Mouse (Mus musculus) mouse embryonic stem cell (cell line): ENCODE data around the gene Rpl29.

Experiments used
- in situ Hi-C, 2 experiments: fragments of 300-500 bp; cut with MboI; formaldehyde crosslinking; loops; 1 replicate in 1 of 2; 3 replicates in 1 of 2; pipeline ENCODE4 v1.14.3; 2019 to 2020; ENCODE audit warnings: low sequenced_read_pairs in 2 of 2, low pct_unique_long_range_greater_than_20kb in 1 of 2, mixed read lengths in 1 of 2; ENCODE audit not compliant: unreplicated experiment in 1 of 2

Rpl29 gene

DNA sequence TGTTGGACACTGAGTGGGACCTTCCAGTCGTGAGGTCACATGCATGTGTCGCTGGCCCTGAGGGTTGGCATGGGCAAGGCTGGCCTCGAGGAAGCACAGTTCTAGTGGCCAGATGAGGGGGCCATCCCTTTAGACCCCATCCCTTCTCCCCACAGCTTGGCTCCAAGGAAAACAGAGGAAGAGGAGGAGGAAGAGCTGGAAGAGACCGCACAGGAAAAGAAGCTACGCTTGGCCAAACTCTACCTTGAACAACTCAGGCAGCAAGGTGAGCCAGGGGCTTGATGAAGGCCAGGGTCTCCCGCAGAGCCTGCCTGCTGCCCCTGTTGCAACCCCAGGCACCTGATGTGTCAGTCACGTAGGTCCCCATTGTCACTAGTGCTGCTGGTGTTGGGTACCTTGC, 51.3 kb downstream of the Rpl29 start:
- in situ Hi-C loops: no loop called here

GRCm38 (mm10) chr9:106481075-106481474, 51.8 kb downstream of the Rpl29 start:
- in situ Hi-C loops: no loop called here
